Mouse (Mus musculus): ENCODE measurements around the gene Fuk.
A peak's percentile ranks its signal among the peaks of the same experiment; 100 is the strongest.

Fuk gene

DNA sequence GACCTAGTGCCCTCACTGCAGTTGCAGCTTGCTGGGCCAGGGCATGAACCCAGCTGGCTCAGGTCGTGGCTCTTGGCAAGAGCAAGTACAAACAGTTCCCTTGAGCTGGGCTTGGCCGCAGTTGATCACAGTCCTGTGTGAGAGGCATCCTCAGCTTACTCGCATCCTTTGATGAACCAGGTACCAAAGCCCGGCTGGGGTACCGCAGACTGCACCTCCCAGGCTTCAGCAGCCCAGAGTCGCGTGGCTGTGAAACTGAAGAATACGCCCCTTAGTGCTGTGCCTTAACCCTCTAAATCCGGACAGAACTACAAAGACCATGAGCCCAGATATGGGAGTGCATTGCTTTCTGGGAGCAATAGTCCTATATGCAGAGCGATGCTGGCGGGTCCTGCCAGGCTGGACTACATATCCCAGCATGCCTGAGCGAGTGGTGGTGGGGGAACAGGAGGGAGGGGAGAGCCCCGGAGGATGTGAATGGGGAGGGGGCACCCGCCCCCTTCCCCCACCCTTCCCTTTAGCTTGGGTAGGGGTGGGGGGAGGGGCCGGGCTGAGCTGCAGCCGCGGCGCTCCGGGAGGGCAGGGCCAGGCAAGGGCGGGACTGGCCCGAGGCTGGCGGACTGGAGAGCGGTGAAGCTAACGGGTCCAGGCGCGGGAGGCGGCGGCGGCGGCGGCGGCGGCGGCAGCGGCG is 17.2 kb upstream of the Fuk start, which contains the start of gene St3gal2:
St3gal2 (plus strand) TSS at position 582 of the 691 bp plus-strand sequence.
- DNase-seq (ENCODE audit: low read depth) = peak; percentile 91

DNA sequence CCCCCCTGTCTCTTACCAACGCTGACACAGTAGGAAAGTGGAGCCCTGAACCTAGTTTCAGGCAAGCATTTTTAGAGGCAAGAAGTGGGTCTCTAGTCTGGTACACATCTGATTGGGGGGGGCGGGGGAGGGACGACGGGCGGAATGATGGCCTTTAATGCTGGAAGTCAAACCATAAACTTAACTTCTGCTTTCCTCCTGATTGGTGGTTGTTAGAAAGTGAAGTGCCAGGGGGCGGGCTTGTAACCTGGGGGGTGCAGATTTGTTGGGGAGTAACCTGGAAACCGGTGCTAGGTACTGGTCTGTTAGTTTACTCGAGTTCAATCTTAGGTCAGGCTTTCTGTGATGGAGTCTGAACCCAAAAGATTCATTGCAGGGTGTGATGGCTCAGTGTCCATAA is 16.2 kb upstream of the Fuk start:
- DNase-seq (ENCODE audit: low read depth) = no peak

DNA sequence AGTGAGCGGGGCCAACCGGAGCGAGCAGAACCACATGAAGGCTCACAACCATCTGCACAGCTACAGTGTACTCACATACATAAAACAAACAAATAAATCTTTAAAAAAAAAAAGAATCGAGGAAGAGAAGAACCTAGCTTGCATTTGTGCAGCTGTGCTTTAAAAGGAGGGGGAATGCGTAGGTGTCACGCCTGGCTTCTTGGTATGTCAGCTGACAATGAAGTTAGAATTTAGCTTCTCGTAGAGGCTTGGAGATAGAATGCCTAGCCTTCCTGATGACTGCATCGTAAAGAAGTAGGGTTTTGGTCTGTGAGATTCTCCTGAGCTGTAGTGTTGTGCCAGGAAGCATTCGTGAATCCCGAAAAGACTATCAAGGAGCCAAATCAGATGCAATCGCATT is 15.7 kb upstream of the Fuk start:
- DNase-seq (ENCODE audit: low read depth) = no peak

DNA sequence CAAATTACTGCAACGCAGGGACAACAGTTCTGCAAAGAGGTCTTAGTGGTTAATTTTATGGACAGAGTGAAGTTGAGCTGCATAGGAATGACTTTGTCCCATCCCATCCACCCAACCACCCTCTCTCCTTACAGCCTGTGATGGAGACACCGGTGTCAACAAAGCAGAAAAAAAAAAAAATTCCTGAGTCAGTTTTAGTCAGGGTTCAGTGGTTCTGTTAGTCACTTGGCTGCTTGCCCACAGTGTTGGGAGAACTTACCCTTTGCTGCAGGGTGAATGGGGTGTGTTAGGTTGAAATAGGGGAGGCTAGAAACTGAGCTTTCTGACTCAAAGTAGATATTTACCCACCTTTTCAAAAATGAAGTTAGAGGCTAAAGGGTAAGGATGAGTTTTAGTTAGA is 15.1 kb upstream of the Fuk start:
- DNase-seq (ENCODE audit: low read depth) = peak; percentile 94

DNA sequence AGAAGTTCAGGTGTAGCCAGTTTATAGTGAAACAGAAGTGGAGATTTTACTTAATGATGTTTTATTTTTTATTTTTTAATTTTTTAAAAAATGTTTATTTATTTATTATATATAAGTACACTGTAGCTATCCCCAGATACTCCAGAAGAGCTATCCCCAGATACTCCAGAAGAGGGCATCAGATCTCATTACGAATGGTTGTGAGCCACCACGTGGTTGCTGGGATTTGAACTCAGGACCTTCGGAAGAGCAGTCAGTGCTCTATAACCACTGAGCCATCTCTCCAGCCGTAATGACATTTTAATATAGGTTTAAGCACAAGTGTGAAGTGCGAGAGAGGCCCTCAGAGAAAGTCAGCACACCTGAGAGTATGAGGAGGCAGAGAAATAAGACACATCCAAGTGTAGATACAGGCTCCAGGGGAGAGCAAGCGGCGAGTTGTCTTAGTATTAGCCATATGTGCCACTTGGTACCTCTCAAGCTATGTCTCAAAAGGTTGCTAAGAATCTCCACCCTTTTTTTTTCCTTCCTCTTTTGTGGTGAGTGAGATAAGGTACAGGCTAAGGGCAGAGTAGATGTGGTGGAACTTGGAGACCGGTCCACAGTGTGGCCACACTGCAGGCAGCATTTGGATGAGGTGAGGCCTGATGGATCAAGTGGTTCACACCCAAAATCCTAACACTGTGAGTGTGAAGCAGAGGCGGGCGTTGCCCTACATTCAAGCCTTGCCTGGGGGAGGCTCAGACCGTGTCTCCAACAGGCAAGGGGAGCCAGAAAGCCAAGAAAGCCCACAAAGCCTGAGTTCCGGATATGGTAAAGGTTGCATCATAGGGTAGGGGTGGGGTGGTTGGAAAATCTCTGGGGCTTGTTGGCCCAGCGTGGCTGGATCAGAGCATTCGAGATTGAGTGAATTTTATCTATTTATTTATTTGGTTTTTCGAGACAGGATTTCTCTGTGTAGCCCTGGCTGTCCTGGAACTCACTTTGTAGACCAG is 9.6 kb upstream of the Fuk start:
- peak; percentile 95 for DNase-seq (ENCODE audit: low read depth)

DNA sequence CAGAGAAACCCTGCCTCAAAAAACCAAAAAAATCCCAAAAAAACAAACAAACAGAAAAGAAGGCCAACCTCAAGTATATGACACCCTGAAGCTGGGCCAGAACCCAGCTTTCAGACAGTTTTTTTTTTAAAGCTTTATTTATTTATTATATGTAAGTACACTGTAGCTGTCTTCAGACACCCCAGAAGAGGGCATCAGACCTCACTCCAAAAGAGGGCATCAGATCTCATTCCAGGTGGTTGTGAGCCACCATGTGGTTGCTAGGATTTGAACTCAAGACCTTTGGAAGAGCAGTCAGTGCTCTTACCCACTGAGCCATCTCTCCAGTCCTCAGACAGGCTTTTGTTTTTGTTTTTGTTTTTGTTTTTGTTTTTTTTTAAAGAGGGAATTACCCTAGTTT is 7.6 kb upstream of the Fuk start:
- DNase-seq (ENCODE audit: low read depth) = peak; percentile 55

DNA sequence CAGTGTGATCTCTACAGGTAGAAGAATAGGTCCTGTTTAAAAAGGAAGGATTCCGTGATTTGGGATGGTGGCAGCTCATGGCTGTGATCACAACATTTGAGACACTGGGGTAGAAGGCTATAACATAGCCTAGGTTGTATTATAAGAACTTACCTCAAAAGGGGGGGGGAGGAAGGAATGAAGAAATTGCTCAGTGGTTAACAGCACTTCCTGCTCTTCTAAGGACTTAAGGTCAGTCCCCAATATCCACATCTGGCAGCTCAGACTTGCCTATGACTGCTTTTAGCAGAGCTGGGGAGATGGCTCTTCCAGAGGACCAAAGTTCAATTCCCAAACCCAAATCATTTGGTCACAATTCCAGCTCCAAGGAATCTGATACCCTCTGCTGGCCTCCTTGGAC is 4.4 kb upstream of the Fuk start:
- peak; percentile 71 for DNase-seq (ENCODE audit: low read depth)

DNA sequence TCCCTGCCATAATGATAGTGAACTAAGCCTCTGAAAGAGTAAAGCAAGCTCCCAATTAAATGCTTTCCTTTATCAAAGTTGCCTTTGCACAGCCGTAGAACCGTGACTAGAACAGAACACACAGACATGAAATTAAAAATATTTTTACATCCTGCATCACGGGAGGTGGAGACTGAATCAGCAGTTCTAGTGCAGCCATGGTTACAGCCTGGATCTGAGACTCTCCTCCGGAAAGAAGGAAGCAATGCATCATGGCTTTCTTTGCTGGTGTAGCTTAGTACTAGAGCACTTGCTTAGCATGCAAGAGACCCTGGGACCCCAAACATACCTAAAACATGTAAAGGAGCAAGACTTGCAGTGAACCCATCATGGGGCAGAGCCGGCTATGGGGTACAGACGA is 3.1 kb upstream of the Fuk start:
- DNase-seq (ENCODE audit: low read depth) = no peak

DNA sequence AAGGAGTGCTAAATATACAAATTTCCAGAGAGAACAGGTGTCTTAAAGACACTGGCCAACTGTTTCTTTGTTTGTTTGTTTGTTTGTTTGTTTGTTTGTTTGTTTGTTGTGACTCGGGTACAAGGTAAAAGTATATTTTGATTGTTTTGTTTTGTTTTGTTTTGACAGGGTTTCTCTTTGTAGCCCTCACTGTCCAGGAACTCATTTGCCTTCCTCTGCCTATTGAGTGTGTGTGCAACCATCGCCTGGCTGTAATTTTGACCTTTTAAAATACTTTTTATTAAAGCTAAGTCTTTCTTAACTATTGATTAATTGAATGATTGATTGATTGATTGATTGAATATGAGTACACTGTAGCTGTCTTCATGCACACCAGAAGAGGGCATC is 284 bp upstream of the Fuk start:
- no peak for DNase-seq (ENCODE audit: low read depth)

DNA sequence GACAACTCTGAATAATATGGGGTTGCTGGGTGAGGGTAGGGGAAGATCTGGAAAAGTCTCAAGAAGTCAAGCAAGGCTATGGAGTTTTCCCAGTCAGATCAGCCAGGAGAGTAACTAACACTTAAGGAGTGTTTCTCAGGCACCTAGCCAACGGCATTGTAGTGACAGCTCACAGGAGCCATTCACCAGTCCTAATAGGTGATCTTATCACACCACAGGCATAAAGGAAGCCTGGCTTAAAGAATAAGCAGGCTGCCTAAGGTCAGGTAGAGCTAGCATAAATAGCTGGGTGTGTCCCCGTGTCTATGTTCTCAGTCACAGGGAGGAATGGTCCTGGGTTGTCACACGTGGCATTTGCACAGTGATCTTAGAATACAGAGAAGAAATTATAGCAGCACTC is 1.2 kb downstream of the Fuk start:
- DNase-seq (ENCODE audit: low read depth) = no peak

DNA sequence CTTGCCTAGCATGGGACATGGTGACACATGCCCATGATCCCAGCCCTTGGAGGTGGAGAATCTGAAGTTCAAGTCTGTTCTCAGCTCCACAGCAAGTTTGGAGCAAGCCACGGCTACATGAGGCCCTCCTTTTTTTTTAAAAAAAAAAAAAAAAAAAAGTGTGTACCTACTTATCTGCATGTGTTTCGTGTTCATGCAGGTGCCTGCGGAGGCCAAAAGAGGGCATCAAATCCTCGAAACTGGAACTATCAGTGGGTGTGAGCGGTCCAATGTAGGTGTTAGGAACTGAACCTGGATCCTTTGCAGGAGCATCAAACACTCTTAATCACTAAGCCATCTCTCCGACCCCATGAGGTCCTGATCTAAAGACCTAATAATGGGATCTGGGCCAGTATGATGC is 4.8 kb downstream of the Fuk start:
- no peak for DNase-seq (ENCODE audit: low read depth)

DNA sequence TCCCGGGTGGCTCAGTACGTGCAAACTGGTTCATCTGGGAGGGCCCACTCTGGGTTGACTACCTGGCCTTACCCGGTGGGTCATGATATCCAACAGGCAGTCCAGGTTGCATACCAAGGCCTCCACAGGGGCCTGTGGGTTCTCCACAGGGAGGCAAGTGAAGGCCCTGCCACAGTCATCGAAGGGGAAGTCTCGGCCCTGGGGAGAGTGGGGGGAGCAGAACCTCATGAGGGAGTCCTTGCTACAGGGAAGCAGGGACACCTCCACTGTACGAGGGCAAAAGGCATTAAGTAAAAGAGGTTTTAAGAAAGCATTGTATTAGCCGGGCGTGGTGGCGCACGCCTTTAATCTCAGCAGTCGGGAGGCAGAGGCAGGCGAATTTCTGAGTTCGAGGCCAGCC is 6.5 kb downstream of the Fuk start:
- DNase-seq (ENCODE audit: low read depth) = no peak

DNA sequence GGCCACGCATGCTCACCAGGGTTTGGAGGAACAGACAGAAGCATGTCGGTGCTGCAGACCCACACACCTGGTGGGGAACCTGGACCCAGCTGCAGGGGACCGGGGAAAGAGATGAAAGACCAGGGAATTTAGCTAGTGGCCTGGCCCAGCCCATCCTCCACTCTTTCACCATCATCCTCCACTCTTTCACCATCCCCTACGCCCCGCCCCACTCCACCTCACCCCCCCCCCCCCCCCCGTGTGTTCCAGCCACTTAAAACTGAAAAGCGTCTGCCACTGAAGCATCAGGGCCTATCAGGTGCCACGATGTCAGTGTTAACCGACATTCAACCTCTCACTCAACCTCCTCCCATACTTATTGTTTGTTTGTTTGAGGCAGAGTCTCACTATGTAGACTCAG is 7.0 kb downstream of the Fuk start:
- DNase-seq (ENCODE audit: low read depth) = no peak

DNA sequence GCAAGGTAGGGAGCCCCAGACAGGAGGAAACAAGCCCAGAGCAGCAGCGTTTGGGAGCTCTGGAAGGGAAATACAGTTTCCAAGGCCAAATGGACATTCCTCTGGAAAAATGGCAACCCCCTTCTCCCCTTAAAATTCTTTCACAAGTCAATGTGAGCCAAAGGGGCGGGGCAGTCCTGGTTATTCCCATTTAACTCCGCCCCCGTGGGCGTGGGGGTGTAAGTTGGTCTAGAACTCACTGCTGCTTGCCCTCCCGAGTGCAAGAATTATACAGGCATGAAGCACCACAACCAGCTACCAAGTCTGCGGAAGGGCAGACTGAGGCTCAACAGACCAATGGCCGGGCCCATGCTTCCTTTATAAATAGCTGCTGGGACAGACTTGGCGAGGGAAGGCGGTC is 7.4 kb downstream of the Fuk start:
- no peak for DNase-seq (ENCODE audit: low read depth)

DNA sequence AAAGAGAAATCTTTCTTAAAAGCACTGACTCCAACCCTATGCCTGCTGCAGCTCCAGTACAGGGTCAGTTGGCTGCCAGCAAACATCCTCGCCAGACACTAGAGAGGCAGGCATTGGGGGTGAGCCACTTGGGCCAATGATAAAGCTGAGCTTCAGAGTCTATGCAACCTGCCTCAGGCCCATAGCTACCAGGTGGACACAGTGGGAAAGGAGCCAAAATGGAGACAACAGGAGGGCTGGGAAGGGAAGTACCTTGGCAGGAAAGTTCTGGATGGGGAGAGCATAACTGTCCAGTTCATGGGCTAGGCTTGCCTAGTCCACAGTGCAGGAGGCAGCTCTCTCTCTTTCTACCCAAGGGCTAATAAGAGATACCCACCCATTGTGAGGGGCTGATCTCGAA is 9.4 kb downstream of the Fuk start:
- no peak for DNase-seq (ENCODE audit: low read depth)

DNA sequence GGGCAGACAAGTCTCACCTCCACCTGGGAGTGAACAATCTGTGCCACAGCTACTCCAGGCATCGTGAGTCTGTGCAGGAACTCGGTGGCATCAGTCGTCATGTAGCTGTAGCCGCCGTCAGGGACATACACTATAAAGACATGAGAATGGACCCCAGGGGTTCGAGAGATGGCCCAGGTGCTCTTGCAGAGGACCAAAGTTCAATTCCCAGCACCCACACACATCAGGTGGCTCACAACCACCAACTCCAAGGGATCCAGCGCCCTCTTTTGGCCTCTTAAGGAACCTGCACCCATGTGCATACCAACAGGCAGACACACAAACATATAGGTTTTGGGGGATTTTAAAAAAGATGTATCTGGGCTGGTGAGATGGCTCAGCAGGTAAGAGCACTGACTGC is 10.2 kb downstream of the Fuk start:
- no peak for DNase-seq (ENCODE audit: low read depth)

DNA sequence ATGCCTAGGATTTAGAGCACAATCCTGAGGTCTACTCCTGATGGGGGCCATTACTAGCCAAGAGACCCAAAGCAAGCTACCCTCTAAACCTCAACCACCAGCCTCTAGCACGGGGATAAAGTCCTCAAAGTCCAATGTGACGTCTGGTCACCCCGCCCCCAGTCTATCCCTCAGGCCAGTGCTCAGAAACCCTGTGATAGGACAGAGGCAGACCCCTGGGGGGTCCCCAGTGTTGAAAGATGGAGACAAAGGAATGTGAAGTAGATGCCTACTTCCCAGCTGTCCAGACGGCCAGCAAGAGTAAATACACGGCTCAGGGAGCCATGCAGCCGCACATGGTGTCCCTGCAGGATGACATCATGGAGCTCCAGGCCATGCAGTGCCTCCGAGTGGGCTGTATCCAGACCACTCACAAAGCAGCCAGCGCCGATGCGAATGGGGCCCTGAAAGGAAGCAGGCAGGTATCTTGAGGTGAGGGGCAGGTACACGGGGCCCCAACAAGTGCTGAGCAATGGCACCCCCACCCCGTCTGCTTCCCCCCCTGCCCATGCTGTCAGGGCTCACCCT is 12.3 kb downstream of the Fuk start:
- no peak for DNase-seq (ENCODE audit: low read depth)

DNA sequence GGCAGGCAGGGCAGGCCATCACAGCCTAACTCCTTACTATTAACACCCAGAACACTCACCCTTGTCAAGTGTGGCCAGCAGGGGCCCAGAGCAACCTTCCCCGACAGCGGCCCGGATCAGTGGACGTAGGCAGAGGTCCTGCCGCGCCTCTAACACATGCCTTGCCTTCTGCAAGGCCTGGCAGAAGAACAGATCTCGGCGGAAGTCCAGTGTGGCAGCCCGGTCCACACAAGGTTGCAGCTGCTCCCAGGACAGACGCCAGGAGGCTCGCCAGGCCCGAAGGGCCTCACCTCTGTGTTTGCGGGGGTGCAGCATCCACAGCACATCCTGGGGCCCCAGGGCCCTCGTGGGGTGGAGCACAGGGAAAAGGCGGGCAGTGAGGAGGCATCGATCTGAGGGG is 13.4 kb downstream of the Fuk start:
- DNase-seq (ENCODE audit: low read depth) = no peak

DNA sequence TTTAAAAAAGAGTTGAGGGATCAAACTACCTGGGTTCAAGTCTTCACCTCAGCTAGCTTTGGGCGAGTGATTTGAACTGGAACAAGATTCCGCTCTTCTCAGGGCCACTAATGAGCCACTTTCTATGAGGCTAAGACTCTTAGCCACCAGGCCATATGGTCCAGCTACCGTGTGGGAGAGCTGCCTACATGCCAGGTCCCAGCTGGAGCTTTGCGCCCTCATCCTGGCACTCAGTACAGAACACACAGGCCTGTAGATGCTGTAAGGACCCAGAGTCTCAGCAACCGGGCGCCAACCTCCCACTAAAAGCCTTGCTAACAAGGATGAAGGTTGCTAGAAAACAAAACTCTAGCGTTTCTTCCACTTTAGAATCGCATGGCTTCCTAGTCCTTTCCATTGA is 13.8 kb downstream of the Fuk start:
- DNase-seq (ENCODE audit: low read depth) = no peak

DNA sequence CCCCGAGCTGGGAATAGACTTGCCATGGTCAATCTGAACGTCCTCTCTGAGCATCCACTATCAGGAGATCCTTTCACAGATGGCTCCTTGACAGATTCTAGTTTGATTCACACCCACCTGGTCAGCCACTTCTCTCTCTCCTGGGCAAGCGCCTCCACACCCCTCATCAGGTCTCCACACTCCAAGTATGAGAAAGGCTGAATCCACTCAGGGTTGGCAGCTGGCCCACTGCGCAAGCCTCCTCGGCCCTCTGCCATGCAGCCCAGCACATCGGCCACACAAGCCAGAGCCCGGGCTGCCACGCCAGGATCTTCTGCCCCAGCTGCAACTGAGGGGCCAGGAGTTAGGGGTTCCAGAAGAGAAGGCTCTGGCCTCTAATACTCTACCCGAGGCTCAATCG is 14.7 kb downstream of the Fuk start:
- DNase-seq (ENCODE audit: low read depth) = no peak

DNA sequence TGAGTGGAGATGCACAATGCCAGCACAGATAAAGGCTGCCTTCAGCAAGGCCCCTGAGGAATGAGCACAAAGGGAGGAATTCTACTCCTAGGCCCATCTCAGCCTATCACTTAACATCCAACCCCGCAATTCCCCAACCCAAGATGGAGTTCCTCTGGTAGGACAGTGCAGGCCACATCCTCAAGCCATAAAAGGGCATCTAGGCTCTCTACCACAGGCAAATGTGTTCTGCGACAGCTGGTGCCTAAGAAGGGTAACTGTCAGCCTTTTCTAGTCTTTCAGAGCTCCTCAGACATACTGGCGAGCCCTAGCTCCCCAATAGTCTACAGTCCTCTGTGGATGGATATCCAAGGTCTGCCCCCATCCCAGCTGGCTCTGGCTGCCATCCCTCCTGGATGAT is 15.7 kb downstream of the Fuk start:
- no peak for DNase-seq (ENCODE audit: low read depth)

DNA sequence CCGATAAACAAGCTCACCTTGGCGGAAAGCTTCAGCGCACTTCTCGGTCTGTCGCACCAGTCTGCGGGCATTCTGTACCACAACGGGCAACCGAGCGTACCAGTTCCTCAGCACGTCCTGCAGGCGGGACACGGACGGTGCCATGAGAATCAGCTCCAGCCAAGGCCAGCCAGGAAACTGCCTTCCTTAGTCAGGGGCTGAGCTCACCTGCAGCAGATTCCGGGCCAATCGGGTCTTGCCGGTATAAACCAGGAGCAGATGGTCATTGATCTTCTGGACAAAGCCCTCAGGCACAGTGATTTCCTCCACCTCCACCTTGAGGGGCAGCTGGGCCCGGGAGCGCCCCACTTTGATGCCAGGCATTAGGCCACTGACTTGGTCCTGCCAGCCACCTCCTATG is 18.5 kb downstream of the Fuk start:
- DNase-seq (ENCODE audit: low read depth) = no peak

DNA sequence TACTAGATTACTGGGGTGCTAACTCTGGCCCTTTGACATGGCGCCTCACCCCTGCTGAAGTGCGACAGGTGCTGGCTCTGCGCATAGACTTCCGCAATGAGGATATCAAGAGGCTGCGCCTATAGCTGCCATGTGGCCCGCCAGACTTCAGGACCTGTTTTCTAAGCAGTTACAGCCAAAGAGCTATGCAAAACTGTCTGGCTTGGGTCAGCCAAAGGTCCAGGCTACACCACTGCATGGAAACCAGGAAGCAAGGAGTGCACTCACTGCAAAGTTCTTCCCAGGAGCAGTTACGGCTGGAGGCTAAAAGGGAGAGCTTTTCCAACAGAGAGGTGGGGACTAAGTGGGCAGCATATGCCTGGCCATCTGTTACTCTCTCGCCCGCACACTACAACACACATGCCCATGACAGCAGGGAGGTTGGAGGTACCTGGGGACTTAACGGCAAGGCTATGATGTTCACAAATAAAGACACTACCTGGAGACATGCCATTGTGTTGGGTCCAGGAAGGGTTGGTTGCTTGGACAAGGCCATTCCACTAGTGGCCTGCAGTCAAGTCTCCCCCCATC is 20.5 kb downstream of the Fuk start:
- DNase-seq (ENCODE audit: low read depth) = no peak

Measured in 416B (cell line).